Mouse (Mus musculus) stomach, embryonic 16.5 days (tissue): ENCODE data around the gene Clptm1. TPM values are rescaled to one million over a fixed set of nuclear protein-coding genes. Genes with fewer than 3 reads are reported as not detected.
A peak's percentile ranks its signal among the peaks of the same experiment; 100 is the strongest.

Experiments used
- ATAC-seq: fragments of 200-750 bp; cut with Nextera tagmentation; 2 replicates; pipeline ENCODE4 v1.8.0; 2017; ENCODE audit warnings: moderate number of reproducible peaks, moderate TSS enrichment; ENCODE audit not compliant: insufficient read depth, low FRiP score
- H3K27ac ChIP-seq: fragments of 300-500 bp; sonication (generic); 2 replicates; pipeline ENCODE4 v1.5.1; 2014; ENCODE audit warnings: low read length
- H3K27me3 ChIP-seq: fragments of 300-500 bp; sonication (generic); 2 replicates; pipeline ENCODE4 v1.6.1; 2014; ENCODE audit warnings: low read length, control low read depth, mixed read lengths; ENCODE audit not compliant: control insufficient read depth, insufficient read depth
- H3K36me3 ChIP-seq: fragments of 300-500 bp; sonication (generic); 2 replicates; pipeline ENCODE4 v1.6.1; 2014; ENCODE audit warnings: low read length; ENCODE audit not compliant: control insufficient read depth, insufficient read depth
- H3K4me1 ChIP-seq: fragments of 300-500 bp; sonication (generic); 2 replicates; pipeline ENCODE4 v1.6.1; 2014; ENCODE audit warnings: low read length, control low read depth, mixed read lengths; ENCODE audit not compliant: control insufficient read depth, insufficient read depth
- H3K4me2 ChIP-seq: fragments of 300-500 bp; sonication (generic); 2 replicates; pipeline ENCODE4 v1.6.1; 2014; ENCODE audit warnings: low read depth, low read length, mixed read lengths
- H3K4me3 ChIP-seq: fragments of 300-500 bp; sonication (generic); replicated peaks from 2 replicates; pipeline ENCODE4 v1.5.1; 2014; ENCODE audit warnings: mild to moderate bottlenecking, low read length
- H3K9ac ChIP-seq: fragments of 300-500 bp; sonication (generic); 2 replicates; pipeline ENCODE4 v1.6.1; 2014; ENCODE audit warnings: low read length
- H3K9me3 ChIP-seq: fragments of 300-500 bp; sonication (generic); replicated peaks from 2 replicates; pipeline ENCODE4 v1.6.1; 2016; ENCODE audit warnings: low read length, control low read depth; ENCODE audit not compliant: control insufficient read depth
- WGBS: fragments of 180-500 bp; shearing (Covaris S2); extraction: QIAGEN DNeasy Blood & Tissue Kit; methylation state at CpG from one replicate; pipeline ENCODE4 v1.1.7; 2014; 5-methylcytosine and 5-hydroxymethylcytosine counted together
- polyA plus RNA-seq: library from polyadenylated mRNA; unstranded; fragments of >200 nt; fragmentation: Nextera tagmentation; extraction: Ambion mirVana; gene quantifications from 2 replicates; pipeline ENCODE4 v1.2.1, GENCODE M21; 2015

The Clptm1 gene
- polyA plus RNA-seq, 1 experiment from 2014 or later, result 59.4 TPM

GRCm38 (mm10) chr7:19701069-19701761 lies 36.4 kb upstream of the Clptm1 start:
- WGBS, result 26% methylated on average over 21 of the region's 22 CpGs

GRCm38 (mm10) chr7:19700299-19701068 lies 35.7 kb upstream of the Clptm1 start:
- no peaks in the 10 kb centered on the region for H3K27me3 ChIP-seq
- H3K27ac ChIP-seq, result peak overlapping the region; percentile 48
- peak overlapping the region; percentile 40 for H3K9ac ChIP-seq
- 53% methylated on average over 12 of the region's 12 CpGs for WGBS
- no peaks in the 10 kb centered on the region for H3K9me3 ChIP-seq
- H3K4me3 ChIP-seq, result no peak overlapping the region
- peaks cover 26% of the 10 kb centered on the region for H3K4me1 ChIP-seq
- peaks cover 8% of the 10 kb centered on the region; the same call in 1 of the 2 replicates for H3K36me3 ChIP-seq
- no peak for ATAC-seq
- peak overlapping the region; percentile 13; the same call in 1 of the 2 replicates for H3K4me2 ChIP-seq

More at GRCm38 (mm10) chr7:19701069-19701761, 36.4 kb upstream of the Clptm1 start:
- Histone ChIP-seq H3K9me3 (no peaks in the 10 kb centered on the region), H3K4me2 (peak overlapping the region; percentile 13; the same call in 1 of the 2 replicates), H3K4me3 (no peak overlapping the region), H3K27ac (peak overlapping the region; percentile 64), H3K9ac (peak overlapping the region; percentile 47), H3K4me1 (peaks cover 26% of the 10 kb centered on the region), H3K36me3 (peaks cover 8% of the 10 kb centered on the region; the same call in 1 of the 2 replicates), H3K27me3 (no peaks in the 10 kb centered on the region)
- peak; percentile 82 for ATAC-seq

GRCm38 (mm10) chr7:19699827-19700148 lies 35.0 kb upstream of the Clptm1 start:
- H3K9ac ChIP-seq, result no peak overlapping the region
- ATAC-seq, result no peak
- H3K9me3 ChIP-seq, result no peaks in the 10 kb centered on the region
- peaks cover 32% of the 10 kb centered on the region for H3K4me1 ChIP-seq
- H3K27ac ChIP-seq, result no peak overlapping the region
- peaks cover 8% of the 10 kb centered on the region; the same call in 1 of the 2 replicates for H3K36me3 ChIP-seq
- 78% methylated on average over 4 of the region's 4 CpGs for WGBS
- H3K4me2 ChIP-seq, result peak overlapping the region; percentile 50; the same call in 1 of the 2 replicates
- no peaks in the 10 kb centered on the region for H3K27me3 ChIP-seq
- no peak overlapping the region for H3K4me3 ChIP-seq

- ATAC-seq, result peak; percentile 33; the same call in 1 of the 2 replicates
- Histone ChIP-seq H3K9me3 (no peaks in the 10 kb centered on the region), H3K4me1 (peaks cover 34% of the 10 kb centered on the region), H3K9ac (peak within 1 kb of the TSS; percentile 51), H3K36me3 (peaks cover 8% of the 10 kb centered on the region; the same call in 1 of the 2 replicates), H3K4me2 (peak within 1 kb of the TSS; percentile 50), H3K27ac (0 out of 2 replicates have a peak within 1 kb of the TSS, but pooled peaks have one; percentile 31), H3K4me3 (peak within 1 kb of the TSS; percentile 40), H3K27me3 (no peaks in the 10 kb centered on the region)
- WGBS, result 5% methylated on average over 20 of the region's 20 CpGs
Observed at GRCm38 (mm10) chr7:19698907-19699826, 34.3 kb upstream of the Clptm1 start, which contains the start of gene Apoe. Gene Apoe (minus strand): TSS chr7:19699188.

- Histone ChIP-seq H3K9ac (peak overlapping the region; percentile 51), H3K9me3 (no peaks in the 10 kb centered on the region), H3K27me3 (no peaks in the 10 kb centered on the region), H3K4me1 (peaks cover 43% of the 10 kb centered on the region), H3K4me3 (peak overlapping the region; percentile 40), H3K27ac (no peak overlapping the region), H3K4me2 (peak overlapping the region; percentile 50), H3K36me3 (peaks cover 8% of the 10 kb centered on the region; the same call in 1 of the 2 replicates)
- no peak for ATAC-seq
- WGBS, result 4% methylated on average over 28 of the region's 28 CpGs
Observed at GRCm38 (mm10) chr7:19697949-19698906, 33.4 kb upstream of the Clptm1 start.

GRCm38 (mm10) chr7:19696336-19696873 lies 31.6 kb upstream of the Clptm1 start:
- Histone ChIP-seq H3K36me3 (no peaks in the 10 kb centered on the region; the same call in 1 of the 2 replicates), H3K9me3 (no peaks in the 10 kb centered on the region), H3K4me2 (no peak overlapping the region), H3K4me1 (peaks cover 45% of the 10 kb centered on the region), H3K9ac (no peak overlapping the region), H3K27me3 (no peaks in the 10 kb centered on the region), H3K4me3 (no peak overlapping the region), H3K27ac (no peak overlapping the region)
- ATAC-seq, result no peak
- 91% methylated on average over 34 of the region's 34 CpGs for WGBS

- H3K4me2 ChIP-seq, result no peak overlapping the region
- H3K36me3 ChIP-seq, result no peaks in the 10 kb centered on the region; the same call in 1 of the 2 replicates
- no peak overlapping the region for H3K4me3 ChIP-seq
- no peak for ATAC-seq
- no peaks in the 10 kb centered on the region for H3K27me3 ChIP-seq
- WGBS, result 82% methylated on average over 6 of the region's 6 CpGs
- no peak overlapping the region for H3K27ac ChIP-seq
- H3K9ac ChIP-seq, result no peak overlapping the region
- no peaks in the 10 kb centered on the region for H3K9me3 ChIP-seq
- peaks cover 43% of the 10 kb centered on the region for H3K4me1 ChIP-seq
Observed at GRCm38 (mm10) chr7:19695881-19696280, 31.0 kb upstream of the Clptm1 start.
